Mouse (Mus musculus): ENCODE results near the gene Rpl22. TPM values are rescaled to one million over a fixed set of nuclear protein-coding genes. Genes with fewer than 3 reads are reported as not detected.

Gene Rpl22
- 100 to 1,000 TPM; 266 to 319 TPM for total RNA-seq (2023)

DNA sequence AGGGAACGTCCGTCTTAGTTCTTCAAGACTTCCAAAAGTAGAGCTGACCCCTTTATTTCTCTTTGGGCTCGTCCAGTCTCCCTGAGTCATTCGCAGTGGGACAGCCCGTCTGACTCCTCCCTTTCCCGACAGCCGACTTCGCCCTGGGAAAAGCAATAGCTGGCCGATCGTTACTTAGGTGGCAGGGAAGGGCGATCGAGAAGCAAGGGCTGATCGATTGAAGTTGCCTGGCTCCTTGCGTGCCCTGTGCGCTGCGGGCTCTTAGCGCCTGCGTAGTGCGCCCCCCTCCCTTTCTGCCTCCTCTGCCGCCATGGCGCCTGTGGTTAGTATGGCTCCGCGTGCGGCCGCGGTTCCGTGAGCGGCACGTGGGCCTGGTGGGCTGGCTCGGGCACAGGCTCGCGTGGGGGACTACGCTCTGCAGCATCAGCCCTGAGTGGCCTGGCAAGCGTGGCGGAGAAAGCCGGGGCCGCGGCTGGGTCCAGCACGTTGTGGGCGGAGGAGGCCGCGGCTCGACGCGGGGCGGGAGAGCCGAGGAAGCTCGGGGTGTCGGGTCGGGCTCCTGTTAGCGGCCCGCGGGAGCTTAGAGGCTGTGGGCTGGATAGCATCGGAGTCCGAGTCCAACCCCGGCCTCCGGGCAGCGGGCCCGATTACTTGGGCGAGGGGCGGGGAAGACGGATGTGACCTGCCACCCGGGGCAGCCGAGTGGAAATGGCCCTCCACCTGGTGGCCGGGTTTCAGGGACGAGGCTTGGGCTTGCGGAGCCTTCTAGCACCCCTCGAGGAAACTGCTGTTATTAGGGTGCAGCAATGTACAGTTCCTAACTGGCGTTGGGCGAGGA is at the start of gene Rpl22:
Gene Rpl22 (plus strand): TSS at position 169 of the 838 bp plus-strand sequence.

DNA sequence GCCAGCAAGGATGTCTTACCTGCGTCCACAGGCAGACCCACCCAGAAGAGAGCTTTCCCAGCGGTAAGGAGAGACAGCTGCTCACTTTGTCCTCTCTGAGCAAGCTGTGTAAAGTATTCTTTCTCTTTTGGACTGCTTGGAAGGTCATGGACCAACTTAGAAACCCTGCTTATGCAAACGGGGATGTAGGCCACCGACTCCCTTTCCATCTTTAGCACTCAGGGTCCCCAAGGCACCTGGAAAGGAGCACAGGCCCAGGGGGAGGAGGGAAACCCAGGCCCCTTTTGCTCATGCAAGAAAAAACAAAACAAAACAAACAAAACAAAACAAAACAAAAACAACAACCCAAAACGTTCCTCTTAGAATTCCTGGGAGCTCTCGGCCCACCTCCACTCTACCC is 34.0 kb upstream of the Rpl22 start, which contains the start of gene Hes3:
Gene Hes3 (minus strand): TSS at position 101 of the 400 bp plus-strand sequence.

DNA sequence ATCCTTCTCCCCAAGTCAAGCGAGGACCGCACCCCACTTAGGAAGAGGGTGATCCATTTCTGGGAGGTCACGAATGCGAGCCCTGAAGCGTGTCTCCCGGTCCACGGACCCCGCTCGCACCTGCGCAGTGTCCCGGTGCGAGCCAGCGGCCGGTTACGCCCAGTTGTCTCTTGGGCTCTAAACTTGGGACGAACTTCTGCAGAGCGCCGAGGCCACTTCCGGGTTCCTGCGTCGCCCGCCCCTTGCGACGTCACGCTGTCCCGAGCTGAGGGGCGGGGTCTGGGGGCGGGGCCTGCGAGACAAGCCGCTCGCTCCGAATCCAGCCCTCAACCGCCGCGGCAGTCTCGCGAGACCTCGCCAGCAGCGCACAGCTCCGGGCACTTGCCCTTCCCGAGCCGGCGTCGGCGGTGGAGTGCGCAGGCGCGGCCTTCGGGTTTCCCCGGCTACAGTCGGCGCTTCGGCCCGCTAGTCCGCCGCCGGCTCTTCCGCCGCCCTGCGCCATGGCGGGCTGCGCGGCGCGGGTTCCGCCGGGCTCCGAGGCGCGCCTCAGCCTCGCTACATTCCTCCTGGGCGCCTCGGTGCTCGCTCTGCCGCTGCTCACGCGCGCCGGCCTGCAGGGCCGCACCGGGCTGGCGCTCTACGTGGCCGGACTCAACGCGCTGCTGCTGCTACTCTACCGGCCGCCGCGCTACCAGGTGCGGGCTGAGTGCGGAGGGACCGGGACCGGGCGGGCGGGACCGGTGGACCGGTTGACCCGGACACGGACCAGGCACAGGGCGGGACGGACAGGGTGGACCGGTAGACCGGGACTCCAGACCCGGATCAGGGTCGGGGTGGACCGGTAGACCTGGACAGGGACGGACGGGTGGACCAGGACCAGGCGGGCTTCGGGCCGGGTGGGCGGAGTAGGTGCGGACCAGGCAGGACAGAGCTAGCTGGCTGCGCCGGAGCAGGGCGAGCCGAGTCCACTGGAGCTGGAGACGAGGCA is 28.4 kb upstream of the Rpl22 start, which contains the start of gene Icmt:
Gene Icmt (plus strand): TSS at position 354 of the 988 bp plus-strand sequence.

DNA sequence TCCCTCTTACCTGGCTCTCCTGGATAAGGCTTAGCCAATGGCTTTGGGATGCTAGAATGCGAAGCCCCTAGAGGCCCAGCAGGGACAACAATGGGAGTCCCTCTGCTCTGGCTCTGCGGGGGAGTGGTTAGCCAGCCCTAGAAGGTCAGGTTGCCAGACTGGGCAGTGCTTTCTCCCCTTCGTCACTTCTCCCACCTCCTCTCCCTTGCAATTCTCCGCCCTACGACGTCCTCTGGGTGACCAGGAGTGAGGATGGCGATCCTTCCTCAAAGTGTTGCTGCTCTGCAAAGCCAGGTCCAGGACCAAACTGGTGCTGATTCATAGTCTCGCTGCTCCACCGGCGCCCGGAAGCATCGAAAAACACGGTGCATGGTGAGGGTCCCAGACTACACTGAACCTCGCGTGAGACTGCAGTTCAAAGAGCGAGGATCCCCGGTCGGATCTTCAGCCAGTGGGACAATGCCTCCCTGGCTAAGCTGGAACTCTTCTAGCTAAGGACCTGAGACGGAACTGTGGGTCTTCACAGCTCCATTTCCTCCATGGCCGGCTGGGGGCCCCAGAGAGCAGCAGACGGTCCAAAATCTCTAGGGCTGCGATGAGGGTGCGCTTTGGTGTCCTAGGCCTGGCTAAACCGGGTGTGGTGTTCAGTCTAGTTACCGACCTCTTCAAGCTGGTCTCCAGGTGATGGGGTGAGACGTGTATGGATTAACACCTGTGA is 6.9 kb upstream of the Rpl22 start, which contains the start of gene Rnf207:
Gene Rnf207 (minus strand): TSS at position 477 of the 718 bp plus-strand sequence.

DNA sequence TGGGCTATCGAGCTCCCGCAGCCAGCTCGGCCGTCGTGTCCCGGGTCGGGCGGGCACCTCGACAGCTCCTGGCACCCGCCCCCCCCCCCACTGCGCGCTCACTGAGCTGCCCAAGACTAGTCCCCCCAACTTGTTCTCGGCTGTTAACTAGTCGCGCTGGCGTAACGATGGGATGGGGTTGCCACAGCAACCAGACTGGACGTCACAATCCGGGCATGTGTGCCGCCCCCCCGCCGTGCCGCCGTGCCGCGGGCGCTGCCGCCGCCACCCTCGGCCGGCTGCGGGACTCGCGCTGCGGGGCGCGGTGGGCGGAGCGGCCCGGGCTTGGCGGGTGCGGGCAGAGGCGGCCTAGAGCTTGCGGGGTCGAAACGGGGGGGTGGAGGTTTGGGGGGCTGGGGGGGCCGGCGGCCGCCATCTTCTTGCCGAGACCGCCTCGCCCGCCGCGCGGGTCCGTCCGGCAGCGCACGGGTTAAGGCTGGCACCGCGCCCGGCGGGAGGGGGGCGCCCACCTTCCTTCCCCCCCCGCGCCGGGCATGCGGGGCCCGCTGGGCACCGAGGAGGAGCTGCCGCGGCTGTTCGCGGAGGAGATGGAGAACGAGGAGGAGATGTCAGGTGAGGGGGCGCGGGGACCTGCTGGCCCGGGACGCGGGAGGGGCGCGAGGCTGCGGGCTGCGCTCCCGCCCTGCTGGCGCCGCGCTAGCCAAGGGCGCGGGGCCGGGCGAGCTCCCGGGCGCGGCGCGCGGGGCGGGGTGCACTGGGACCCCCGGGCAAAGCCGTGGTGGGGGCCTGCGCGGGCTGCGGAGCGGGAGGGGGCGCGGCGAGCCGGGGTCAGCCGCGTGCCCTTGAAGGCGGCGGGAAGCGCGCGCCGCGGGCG is 13.1 kb downstream of the Rpl22 start, which contains the start of gene Chd5:
Gene Chd5 (plus strand): TSS at position 233 of the 874 bp plus-strand sequence.

Other genes starting within 250 kb of the Rpl22 start
- under 1 TPM in 1 of 2 experiments, not detected in 1; 0.29 TPM for gene Tnfrsf25, start 209.8 kb upstream of the Rpl22 start, total RNA-seq (2023)
- gene Espn, start 173.4 kb upstream of the Rpl22 start, total RNA-seq (2023): under 1 TPM; 0.38 to 0.90 TPM
- not detected for gene Hes2, start 166.9 kb upstream of the Rpl22 start, total RNA-seq (2023)
- 10 to 100 TPM; 26.6 to 35.1 TPM for gene Acot7, start 147.6 kb upstream of the Rpl22 start, total RNA-seq (2023)
- under 1 TPM; 0.44 TPM for gene Gpr153, start 51.5 kb upstream of the Rpl22 start, total RNA-seq (2023)
- not detected for gene Hes3, start 34.1 kb upstream of the Rpl22 start, total RNA-seq (2023)
- 10 to 100 TPM; 11.7 to 12.1 TPM for gene Icmt, start 28.5 kb upstream of the Rpl22 start, total RNA-seq (2023)
- gene Rnf207, start 6.7 kb upstream of the Rpl22 start, total RNA-seq (2023): not detected
- gene Chd5, start 12.9 kb downstream of the Rpl22 start, total RNA-seq (2023): not detected
- under 1 TPM; 0.71 to 0.78 TPM for gene Nphp4, start 151.0 kb downstream of the Rpl22 start, total RNA-seq (2023)
- 100 to 1,000 TPM; 103 to 108 TPM for gene Kcnab2, start 152.1 kb downstream of the Rpl22 start, total RNA-seq (2023)